Mouse (Mus musculus) inflammation-experienced regulatory T-cells, adult 6 months (primary cell): ENCODE data around the gene Hspb7. TPM values are rescaled to one million over a fixed set of nuclear protein-coding genes. Genes with fewer than 3 reads are reported as not detected.

Source experiments
- ATAC-seq: one replicate; pipeline ENCODE4 v1.8.0; 2017
- polyA plus RNA-seq, 3 experiments: library from polyadenylated mRNA; unstranded; fragments of 100-300 nt; shearing (Covaris generic); gene quantifications; one replicate each; pipeline ENCODE4 v1.2.1; 2017

Gene Hspb7
- polyA plus RNA-seq, 3 experiments from 2014 or later = not detected

- ATAC-seq = no peak
These were observed 25.6 kb downstream of the Hspb7 start for GRCm38 (mm10) chr4:141446211-141446610.

GRCm38 (mm10) chr4:141451251-141451650, 30.7 kb downstream of the Hspb7 start:
- no peak for ATAC-seq

DNA sequence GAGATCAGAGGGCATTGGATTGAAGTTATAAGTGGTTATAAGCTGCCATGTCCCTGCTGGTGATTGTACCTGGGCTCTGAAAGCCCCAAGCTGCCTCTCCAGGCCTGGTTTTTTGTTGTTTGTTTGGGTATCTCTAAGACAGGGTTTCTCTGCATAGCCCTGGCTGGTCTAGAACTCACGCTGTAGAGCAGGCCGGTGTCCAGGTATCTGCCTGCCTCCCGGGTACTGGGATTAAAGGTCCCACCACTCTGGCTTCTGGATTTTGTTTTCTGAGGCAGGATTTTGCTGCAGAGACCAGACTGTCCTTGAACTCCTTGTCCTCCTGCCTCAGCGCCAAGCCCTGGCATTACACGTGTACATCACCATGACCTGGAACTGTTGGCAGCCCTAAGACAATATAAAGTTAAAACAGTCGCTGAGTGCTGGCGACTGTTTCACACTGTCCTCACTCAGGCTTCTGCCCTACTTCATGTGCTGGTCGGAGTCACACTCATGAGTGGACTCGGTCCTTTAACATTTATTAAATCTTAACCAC, 31.4 kb downstream of the Hspb7 start:
- no peak for ATAC-seq

DNA sequence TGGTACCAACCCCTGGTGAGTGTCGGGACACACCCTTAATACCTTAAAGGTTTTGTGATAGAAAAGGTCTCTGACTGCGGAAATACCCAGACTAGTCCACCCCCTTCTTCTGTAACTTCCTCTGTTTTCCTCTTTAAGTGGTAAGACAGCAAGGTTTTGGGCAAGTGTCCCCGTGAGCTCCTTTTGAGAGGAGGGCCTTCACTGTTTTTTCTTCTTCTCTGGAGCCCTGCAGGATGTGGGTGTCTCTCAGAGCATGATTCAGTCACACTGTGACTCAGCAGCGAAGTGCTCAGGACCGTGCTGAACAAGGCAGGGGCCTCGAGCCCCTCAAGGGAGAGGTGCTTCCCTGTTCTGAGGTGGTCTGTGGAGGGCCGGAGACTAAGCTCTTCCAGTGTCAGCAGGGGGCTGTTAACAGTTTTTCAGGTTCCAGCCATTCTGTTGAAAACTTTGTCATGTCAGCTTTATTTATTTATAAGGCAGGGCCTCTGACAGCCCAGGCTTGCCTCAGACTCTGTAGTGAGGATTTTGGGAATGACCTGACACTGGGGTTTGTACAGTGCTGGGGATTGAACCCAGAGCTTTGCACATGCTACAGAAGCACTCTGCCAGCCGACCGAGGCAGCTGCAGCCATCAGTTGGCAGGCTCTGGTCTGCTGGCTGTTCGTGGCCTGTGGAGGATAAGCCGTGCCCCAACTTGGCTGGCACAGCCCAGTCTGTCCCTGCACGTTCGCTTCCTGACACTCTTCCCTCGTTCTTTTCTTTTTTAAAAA, 34.2 kb downstream of the Hspb7 start:
- ATAC-seq = peak; percentile 98

GRCm38 (mm10) chr4:141455526-141455925, 34.9 kb downstream of the Hspb7 start:
- no peak for ATAC-seq

DNA sequence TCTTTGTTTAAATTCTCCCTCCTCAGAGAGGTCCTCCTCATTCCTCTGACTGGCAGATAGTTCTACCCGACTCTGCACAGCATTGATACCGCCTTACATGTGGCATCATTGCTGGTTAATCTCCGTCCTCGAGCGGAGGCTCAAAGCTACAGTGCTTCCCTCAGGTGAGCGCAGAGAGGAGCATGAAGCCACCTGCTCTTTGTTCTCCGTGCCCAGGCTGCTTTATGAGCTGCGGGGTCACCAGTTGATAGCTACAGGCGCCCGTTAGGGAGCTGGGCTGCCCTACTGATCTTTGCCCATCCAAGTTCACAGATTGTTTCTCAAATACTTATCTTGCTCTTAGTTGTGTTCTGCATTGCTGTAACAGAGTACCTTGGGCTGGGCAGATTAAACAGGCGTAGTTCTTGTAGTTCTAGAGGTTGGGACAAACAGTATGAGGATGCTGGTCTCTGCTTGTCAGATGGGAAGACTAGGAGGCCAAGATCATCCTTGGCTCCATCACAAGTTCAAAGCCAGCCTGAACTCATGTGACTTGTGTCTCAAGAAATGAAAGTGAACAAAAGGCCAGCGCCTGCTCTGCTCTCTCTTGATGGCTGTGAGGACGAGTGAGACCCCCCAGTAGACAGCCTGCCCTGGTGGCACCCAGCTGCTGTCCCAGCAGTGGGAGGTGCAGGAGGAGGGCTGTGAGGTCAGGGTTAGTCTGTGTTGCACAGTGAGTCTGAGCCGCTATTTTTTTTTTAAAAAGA, 35.8 kb downstream of the Hspb7 start:
- no peak for ATAC-seq

- no peak for ATAC-seq
These were observed 37.7 kb downstream of the Hspb7 start for GRCm38 (mm10) chr4:141458236-141458635.

- ATAC-seq = no peak
These were observed 38.3 kb downstream of the Hspb7 start for GRCm38 (mm10) chr4:141458888-141459287.

- no peak for ATAC-seq
These were observed 39.2 kb downstream of the Hspb7 start for GRCm38 (mm10) chr4:141459766-141460165.

DNA sequence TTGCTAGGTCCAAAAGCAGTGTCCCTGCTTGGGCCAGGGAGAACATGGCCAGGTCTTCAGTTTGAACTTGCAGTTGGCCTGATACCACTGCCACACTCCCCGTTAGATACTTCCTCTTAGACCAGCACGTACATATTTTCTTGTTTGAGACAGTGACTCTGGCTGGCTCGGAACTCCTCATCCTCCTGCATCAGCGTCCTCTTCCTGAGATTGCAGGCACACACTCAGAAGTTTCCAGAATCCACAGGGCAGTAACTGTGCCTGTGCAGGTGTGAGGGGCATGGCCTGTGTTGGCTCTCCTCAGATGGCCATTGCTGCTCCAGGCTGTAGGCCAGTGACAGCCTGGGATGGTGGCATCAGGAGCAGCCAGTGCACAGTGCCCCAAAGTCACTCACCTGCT, 39.9 kb downstream of the Hspb7 start:
- ATAC-seq = no peak

- ATAC-seq = no peak
These were observed 40.5 kb downstream of the Hspb7 start for GRCm38 (mm10) chr4:141461088-141461487.

DNA sequence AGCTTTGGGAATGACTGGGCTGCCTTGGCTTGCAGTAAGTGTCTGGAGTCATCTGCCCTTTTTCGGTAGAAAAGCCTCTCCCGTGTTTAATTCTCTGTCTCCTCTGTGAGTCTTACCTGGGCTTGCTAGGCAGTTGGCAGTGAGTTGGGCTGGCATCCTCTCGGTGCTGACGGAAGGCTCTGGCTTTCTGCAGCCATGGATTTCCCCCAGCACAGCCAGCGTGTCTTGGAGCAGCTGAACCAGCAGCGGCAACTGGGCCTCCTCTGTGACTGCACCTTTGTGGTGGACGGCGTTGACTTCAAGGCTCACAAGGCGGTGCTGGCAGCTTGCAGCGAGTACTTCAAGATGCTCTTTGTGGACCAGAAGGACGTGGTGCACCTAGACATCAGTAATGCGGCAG, 41.0 kb downstream of the Hspb7 start:
- no peak for ATAC-seq

- no peak for ATAC-seq
These were observed 42.9 kb downstream of the Hspb7 start for GRCm38 (mm10) chr4:141463472-141463871.

GRCm38 (mm10) chr4:141464722-141465121, 44.1 kb downstream of the Hspb7 start:
- no peak for ATAC-seq

- ATAC-seq = no peak
These were observed 45.1 kb downstream of the Hspb7 start for GRCm38 (mm10) chr4:141465512-141466288.

DNA sequence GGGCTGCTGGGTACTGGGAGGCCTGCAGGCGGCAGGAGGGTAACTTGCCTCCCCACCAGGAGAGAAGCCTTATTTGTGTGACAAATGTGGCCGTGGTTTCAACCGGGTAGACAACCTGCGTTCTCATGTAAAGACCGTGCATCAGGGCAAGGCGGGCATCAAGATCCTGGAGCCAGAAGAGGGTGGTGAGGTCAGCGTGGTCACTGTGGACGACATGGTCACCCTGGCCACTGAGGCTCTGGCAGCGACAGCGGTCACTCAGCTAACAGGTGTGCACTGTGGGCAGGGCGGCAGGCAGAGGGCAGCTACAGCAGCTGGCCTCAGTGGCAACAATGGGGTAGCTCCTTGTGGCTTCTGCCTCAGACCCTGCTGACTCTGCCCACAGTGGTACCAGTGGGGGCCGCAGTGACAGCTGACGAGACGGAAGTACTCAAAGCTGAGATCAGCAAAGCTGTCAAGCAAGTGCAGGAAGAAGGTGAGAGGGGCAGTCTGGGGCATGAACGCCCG, 45.8 kb downstream of the Hspb7 start:
- no peak for ATAC-seq

DNA sequence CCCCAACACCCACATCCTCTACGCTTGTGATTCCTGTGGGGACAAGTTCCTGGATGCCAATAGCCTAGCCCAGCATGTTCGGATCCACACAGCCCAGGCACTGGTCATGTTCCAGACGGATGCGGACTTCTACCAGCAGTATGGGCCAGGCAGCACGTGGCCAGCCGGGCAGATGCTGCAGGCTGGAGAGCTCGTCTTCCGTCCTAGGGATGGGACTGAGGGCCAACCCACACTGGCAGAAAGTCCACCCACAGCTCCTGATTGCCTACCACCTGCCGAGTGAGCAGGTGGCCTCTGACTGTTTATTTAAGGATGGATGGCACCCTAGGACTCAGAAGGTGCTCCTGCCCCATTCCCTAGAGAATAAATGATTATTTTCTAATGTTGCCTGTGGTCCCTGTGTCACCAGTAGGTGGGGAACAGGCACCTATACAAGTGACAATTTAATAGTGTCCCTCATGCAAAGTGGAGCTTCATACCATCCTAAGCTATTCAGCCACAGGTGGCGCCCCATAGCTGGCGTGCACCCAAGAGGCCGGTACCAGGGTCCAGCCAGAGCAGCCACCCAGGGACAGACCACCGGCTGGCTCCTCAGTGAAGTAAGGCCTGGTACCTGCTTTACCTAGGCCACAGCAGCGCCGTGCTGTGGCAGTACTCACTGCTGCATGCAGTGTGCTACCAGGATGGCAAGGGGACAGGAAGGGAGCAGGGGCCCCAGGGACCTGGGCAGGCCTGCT, 46.4 kb downstream of the Hspb7 start:
- ATAC-seq = no peak

GRCm38 (mm10) chr4:141467581-141467927, 47.0 kb downstream of the Hspb7 start:
- no peak for ATAC-seq

DNA sequence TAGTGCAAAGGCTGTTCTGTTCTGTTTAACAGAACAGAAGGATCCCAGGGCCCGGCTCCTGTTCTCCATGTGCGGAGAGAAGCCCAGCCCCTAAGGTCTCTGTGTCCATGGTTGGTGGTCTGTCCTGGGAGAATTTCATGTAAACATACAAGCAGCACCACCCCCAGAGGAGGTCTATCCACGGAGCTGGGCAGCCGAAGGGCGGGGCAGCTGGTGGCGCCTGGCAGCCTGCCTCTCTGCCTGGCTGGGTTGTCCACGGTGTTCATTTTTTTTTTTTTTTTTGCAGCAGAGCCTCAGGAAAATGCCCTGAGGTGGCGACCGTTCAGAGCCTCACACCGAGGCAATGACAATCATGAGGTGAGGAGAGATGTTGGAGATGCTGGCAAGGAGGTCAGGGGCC, 48.0 kb downstream of the Hspb7 start:
- no peak for ATAC-seq

DNA sequence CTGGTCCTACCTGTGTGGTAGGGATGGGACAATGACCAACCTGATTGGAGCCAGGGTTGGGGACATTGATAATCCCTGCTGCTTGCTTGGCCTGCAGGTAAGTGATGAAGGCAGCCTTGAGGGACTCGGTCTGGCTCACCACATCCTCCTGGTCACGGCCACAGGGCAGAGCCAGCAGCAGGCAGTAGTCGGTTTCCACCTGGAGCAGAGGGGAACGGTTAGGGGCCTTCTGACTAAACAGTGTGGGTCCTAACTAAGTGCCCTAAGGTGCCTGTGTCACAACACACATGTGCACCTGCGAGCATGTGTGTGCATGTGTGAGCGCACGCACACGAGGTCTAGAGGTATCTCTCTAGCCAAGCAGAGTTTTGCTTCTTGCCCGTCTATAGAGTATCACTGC, 48.8 kb downstream of the Hspb7 start:
- ATAC-seq = no peak

DNA sequence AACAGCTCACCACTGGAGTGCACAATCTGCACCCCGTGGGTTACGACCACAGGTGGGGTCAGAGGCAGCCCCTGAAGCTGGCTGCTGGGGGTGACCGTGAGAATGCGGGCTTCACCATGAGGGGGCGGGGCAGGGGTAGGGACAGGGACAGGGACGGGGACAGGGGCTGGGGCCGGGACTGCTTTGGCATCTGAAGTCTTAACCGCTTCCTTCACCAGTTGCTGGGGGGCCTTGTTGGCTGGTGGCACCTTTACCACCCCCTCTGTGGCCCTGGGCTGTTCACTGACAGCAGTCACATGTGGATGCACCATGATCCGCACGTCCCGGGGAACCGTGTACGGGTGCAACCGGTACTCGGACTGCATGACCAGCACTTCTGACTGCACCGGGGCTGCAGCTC, 50.9 kb downstream of the Hspb7 start:
- ATAC-seq = no peak

GRCm38 (mm10) chr4:141472641-141473321, 52.2 kb downstream of the Hspb7 start:
- ATAC-seq = no peak
